Mouse (Mus musculus) left cerebral cortex, postnatal 25 days (tissue): ENCODE data around the gene Exosc6. TPM values are rescaled to one million over a fixed set of nuclear protein-coding genes. Genes with fewer than 3 reads are reported as not detected.

Source experiments
- microRNA-seq, 2 experiments: library from miRNA; unstranded; fragments of <30 nt; microRNA quantifications; one replicate each; pipeline ENCODE4 v1.2.0; 2022
- total RNA-seq, 2 experiments: library from RNA; stranded (reverse); gene quantifications; 2 replicates each; pipeline ENCODE4 v1.2.3; 2021

Gene Exosc6
- total RNA-seq, 2 experiments from 2014 or later = not detected

Small RNA genes within 50 kb of the gene (microRNA-seq; reads per million reads assigned to microRNA genes)
- 0 reads per million in 2 experiments for gene Gm24103
- gene Mir3473d = 0.34 to 0.50 reads per million in 2 experiments

Other genes with a start within 250 kb of the Exosc6 start
- 10 to 100 TPM; 55.8 to 56.3 TPM for gene Cog4, start 209.7 kb upstream of the Exosc6 start, total RNA-seq
- 10 to 100 TPM; 61.5 to 61.7 TPM for gene Sf3b3, start 209.6 kb upstream of the Exosc6 start, total RNA-seq
- 10 to 100 TPM; 15.9 to 19.0 TPM for gene Fuk, start 153.9 kb upstream of the Exosc6 start, total RNA-seq
- 10 to 100 TPM; 86.2 to 88.7 TPM for gene St3gal2, start 136.4 kb upstream of the Exosc6 start, total RNA-seq
- 10 to 100 TPM; 30.9 to 31.1 TPM for gene Ddx19a, start 58.5 kb upstream of the Exosc6 start, total RNA-seq
- 10 to 100 TPM; 24.4 to 27.4 TPM for gene Ddx19b, start 24.6 kb upstream of the Exosc6 start, total RNA-seq
- gene Aars, start 23.2 kb upstream of the Exosc6 start, total RNA-seq = 10 to 100 TPM; 94.3 to 95.5 TPM
- 1 to 10 TPM; 2.7 TPM for gene Clec18a, start 36.1 kb downstream of the Exosc6 start, total RNA-seq
- 10 to 100 TPM; 26.9 to 27.5 TPM for gene Pdpr, start 38.3 kb downstream of the Exosc6 start, total RNA-seq
- 100 to 1,000 TPM; 149 to 151 TPM for gene Glg1, start 202.9 kb downstream of the Exosc6 start, total RNA-seq
- gene Rfwd3, start 243.9 kb downstream of the Exosc6 start, total RNA-seq = 10 to 100 TPM; 19.8 to 21.4 TPM